Mouse (Mus musculus) spleen, adult 12 weeks (tissue): ENCODE results near the gene Enox1.

Experiments used
- DNase-seq: peaks from one replicate; pipeline ENCODE4 v3.0.0; 2022; ENCODE audit warnings: low spot score

Enox1 gene

GRCm38 (mm10) chr14:77375054-77375453 lies 218.5 kb downstream of the Enox1 start:
- DNase-seq = no peak

DNA sequence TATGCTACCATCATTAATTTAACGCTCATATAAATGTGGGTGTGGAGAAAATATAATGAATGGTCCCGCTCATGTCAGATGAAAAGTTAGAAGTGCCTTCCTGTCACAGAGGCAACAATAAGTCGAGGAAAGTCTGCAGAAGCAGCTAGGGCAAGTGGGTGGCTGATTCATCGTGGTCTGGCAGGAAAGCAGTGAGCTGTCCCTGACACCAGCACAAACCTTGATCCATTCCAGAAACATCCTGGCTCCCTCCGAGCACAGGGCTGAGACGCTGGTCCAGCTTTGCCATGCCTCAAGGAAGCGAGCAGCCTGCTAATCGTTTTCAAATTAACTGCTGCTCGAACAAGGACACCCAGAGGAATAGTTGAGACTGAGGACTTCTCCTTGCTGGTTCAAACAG lies 219.1 kb downstream of the Enox1 start:
- DNase-seq = no peak

- DNase-seq = no peak
These were observed 220.2 kb downstream of the Enox1 start for GRCm38 (mm10) chr14:77376731-77377130.

DNA sequence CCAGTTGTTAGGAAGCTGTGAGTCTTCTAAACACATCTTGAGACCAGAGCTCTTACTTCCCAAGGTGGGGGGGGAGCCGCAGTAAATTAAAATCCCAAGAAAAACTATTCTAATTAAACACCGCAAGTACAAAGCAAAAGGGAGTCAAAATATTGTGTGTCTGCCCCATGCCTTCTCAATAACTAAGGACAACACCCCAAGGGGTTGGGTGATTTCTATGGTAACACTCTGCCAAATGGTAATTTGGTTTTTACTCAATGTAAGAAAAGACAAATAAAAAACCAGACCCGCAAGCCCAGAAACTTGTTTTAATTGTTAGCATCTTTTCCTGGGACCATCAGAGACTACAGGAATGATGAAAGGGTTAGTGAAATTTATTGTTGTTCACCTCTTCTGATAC lies 220.9 kb downstream of the Enox1 start:
- DNase-seq = no peak

- no peak for DNase-seq
These were observed 221.3 kb downstream of the Enox1 start for GRCm38 (mm10) chr14:77377873-77378272.

DNA sequence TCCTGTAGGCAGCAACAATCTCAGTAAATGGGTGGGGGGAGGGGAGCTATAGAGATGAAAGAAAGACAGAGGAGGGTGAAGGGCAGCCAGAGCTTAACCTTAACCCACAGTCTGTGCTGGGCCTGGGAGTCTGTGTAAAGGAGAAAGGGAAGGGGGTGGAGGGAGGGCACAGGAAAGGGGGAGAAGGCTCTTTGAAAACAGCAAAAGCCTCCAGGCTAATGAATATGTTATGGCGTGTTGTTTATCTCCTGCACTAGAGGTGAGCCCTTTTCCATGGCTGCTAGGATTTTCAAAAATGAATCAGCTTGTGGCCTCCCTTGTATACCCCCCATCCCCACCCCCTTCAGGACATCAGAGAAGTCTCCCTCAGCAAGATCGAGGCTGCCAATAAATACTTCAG lies 225.0 kb downstream of the Enox1 start:
- DNase-seq = no peak

- DNase-seq = no peak
These were observed 229.1 kb downstream of the Enox1 start for GRCm38 (mm10) chr14:77385621-77386020.

DNA sequence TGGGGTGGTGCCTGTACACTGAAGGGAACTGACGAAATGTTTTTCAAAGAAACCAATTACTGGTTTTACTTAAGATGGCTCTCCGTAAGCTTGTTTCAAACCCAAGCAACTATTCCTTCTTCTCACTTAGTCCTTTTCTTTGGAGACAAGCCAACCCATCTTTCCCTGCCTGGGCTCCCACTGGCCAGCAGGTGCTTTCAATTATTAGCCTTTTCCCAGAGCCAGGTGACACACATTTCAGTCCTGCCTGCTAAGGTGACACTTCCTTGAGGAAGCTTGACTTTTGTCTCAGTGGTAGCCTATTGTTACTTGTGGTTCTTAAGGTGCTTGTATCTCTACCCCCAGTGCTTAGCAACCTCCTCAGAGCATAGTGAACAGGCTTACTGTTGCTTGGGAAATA lies 231.3 kb downstream of the Enox1 start:
- DNase-seq = no peak

- no peak for DNase-seq
These were observed 232.7 kb downstream of the Enox1 start for GRCm38 (mm10) chr14:77389276-77389675.

DNA sequence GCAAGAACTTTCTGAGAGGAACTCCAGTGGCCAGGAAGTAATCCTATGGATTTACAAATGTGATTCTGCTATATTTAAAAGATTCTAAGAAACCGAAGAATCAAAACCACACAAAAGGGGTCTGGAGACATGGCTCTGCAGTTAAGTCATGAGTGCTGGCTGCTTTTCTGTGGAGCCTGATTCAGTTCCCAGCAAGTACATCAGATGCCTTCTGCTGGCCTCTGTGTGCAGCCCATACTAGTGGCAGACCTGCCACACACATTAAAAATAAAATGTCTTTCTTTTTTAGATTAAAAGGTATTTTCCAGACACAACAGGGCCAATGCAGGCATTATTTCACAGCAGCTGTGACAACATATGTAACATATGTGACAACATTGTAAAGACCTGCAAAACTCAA lies 235.9 kb downstream of the Enox1 start:
- no peak for DNase-seq

DNA sequence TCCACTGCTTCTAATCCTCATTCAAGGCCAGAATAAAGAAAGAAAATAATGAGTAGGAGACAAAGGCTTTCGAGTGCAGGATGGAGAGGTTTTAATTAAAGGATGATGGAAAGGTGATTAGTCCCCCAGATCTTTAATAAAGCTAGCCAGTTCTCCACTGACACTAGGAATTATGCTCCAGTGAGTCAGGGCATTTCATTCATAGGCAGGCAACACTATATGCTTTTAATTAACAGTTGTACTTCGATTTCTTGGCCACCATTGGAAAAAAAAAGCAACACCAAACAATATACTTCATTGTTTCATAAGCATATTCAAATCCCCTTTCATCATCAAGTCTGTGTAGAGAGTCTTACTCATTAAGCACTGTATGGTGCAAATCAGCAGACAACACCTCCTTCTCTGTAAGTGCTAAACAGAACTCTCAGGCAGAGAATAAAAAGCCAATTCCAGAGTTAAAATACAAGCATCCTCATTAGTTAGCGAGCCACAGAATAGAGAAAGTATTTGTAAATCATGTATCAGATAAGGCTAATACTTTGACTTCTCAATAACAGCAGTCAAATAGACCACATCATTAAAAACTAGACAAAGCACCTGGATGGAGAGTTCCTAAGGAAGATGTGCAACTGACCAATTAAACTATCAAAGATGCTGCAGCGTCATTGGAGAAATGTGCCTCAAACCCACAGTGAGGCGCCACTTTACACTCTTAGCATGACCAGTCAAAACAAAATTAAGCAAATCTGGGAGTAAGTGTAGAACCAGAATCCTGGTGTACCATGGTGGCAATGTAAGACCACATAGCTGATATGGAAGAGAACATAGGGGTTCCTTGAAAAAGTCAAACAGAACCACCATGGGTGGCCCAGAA lies 249.9 kb downstream of the Enox1 start:
- DNase-seq = no peak

- DNase-seq = no peak
These were observed 252.8 kb downstream of the Enox1 start for GRCm38 (mm10) chr14:77409271-77409940.

DNA sequence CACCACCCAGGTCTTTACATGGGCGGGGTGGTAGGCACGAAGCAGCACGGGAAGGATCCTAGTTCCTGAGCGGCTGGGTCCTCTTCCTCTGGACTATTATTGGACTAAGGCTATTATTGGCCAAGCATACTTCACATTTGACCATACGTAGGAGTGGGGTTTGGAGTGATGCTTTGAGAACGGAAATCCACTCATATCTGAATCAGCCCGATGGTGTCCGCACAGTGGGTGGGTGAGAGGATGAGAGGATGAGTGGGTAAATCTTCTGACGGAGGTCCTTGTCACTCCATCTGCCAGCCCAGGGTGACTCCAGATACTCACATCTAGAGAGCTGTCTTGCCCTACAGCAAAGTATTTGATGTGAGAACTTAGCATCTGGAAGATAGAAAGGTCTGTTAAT lies 253.8 kb downstream of the Enox1 start:
- DNase-seq = no peak

- DNase-seq = no peak
These were observed 256.5 kb downstream of the Enox1 start for GRCm38 (mm10) chr14:77413106-77413505.

- DNase-seq = no peak
These were observed 259.8 kb downstream of the Enox1 start for GRCm38 (mm10) chr14:77416358-77416757.

DNA sequence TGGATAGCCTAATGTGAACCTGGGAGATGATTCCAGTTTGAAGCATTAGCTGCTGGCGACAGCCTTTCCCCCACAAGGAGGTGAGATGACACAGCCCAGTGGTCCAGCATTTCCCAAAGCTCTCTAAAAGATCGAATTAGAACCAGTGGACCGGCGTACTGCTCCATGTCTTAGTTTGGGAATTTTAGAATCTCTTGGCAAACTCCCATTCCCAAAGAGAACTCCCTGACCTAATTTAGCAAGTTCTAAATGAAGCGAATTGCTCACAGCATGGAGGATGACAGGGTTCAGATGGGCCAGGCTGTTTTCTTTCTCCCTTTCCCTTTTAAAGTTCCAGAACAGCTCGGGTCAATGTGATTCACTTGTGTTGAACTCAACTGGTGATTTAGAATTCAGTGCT lies 264.5 kb downstream of the Enox1 start:
- no peak for DNase-seq

GRCm38 (mm10) chr14:77423194-77423593 lies 266.6 kb downstream of the Enox1 start:
- no peak for DNase-seq

GRCm38 (mm10) chr14:77439426-77439825 lies 282.9 kb downstream of the Enox1 start:
- no peak for DNase-seq

GRCm38 (mm10) chr14:77440805-77441204 lies 284.2 kb downstream of the Enox1 start:
- no peak for DNase-seq

GRCm38 (mm10) chr14:77441541-77441940 lies 285.0 kb downstream of the Enox1 start:
- DNase-seq = no peak

GRCm38 (mm10) chr14:77448001-77448400 lies 291.4 kb downstream of the Enox1 start:
- DNase-seq = no peak

- no peak for DNase-seq
These were observed 295.4 kb downstream of the Enox1 start for GRCm38 (mm10) chr14:77451916-77452315.

GRCm38 (mm10) chr14:77456066-77456465 lies 299.5 kb downstream of the Enox1 start:
- DNase-seq = no peak

DNA sequence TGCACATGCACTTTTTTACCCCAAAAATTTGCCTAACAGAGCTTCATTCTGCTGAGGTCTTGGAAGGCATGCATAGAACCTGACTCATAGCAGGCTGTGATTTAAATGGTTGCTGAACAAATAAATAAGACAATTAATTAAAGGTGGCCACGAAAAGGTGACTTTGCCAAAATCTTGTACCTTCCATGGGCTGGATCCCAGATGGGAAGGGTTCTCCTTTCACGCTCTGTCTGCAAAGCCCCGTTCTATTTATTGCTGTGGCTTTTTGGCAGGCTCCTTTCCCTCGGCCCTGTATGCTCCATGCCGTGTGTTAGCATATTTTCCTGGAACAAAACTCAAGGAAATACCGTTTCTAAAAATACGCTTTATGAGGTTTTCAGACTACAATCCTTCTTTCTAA lies 300.3 kb downstream of the Enox1 start:
- no peak for DNase-seq
